8 mouse cellular contexts compared by ENCODE assay signal in the genomic region with DNA sequence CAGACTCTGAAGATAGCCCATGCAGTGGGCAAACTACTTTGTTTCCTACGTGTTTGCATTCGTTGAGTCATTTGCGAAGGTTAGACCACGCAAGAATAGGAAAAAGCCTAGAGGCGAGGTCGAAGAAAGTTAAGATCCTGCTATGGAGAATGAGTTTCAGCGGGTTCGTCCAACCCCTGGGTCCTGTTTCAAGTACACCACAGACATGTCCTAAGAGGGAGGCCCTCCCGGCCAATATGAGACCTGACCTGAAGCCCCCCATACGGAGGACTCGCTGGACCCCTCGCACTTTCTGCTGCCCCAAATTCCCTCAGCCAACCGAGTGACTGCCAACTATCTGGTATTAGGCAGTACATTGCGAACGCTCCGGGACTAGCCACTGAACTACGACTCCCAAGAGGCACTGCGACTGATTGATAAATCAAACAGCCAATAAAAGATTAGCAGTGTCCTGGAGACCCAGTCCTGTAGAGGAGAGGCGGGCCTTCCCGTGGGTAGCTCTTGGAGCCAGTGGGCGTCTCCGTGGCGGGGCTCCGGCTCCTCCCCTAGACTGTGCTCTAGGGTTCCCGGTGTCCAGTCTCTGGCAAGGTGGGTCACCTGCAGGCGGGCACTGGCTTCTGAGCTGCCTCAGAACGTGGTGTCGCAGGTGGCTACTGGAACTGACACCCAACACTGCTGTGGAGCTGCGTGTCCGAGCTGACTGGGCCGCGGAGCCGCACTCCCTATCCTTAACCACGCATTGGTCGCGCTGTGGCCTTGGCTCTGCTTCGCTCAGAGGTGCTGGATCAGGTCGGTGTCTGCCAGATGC. TPM values are rescaled to one million over a fixed set of nuclear protein-coding genes. Genes with fewer than 3 reads are reported as not detected.
A peak's percentile ranks its signal among the peaks of the same experiment; 100 is the strongest.
DNase-seq lines count a peak whose midpoint lies in the region; ATAC-seq and TF ChIP-seq lines count a peak whose summit lies in the region.

A gene (plus strand): TSS at position 558 of the 808 bp plus-strand sequence.

- H3K4me2 ChIP-seq in hindbrain, embryonic 13.5 days, result peak within 1 kb of the TSS; percentile 67

- CTCF ChIA-PET in Patski (lab: Charles Lee), result interaction anchor here (1.6 to 3.2 kb wide), 2 partner anchors 10 to 26 kb away, joined by 4 to 12 read pairs; a partner anchor contains a TSS

- peak within 1 kb of the TSS; percentile 72 for H3K9ac ChIP-seq in hindbrain, embryonic 13.5 days

- H3K4me3 ChIP-seq in hindbrain, embryonic 13.5 days, result peak within 1 kb of the TSS; percentile 55

- H3K27me3 ChIP-seq in Patski, result no peaks in the 10 kb centered on the region
- H3K27me3 ChIP-seq in hindbrain, embryonic 13.5 days, result no peaks in the 10 kb centered on the region

- no peak for TF ChIP-seq CTCF in Patski (IDR thresholded peaks at IDR 0.05)

- POLR2A ChIA-PET in Patski (lab: Charles Lee), result no interaction called here

- H3K9me3 ChIP-seq in hindbrain, embryonic 13.5 days, result no peaks in the 10 kb centered on the region

- WGBS in hindbrain, embryonic 13.5 days, result 3% methylated on average over 38 of the region's 38 CpGs

- peak; percentile 99 for ATAC-seq in Patski
- ATAC-seq in hindbrain, embryonic 13.5 days (ENCODE audit: low FRiP score), result peak; percentile 99

- peak within 1 kb of the TSS; percentile 13; the same call in 1 of the 2 replicates for H3K27ac ChIP-seq in hindbrain, embryonic 13.5 days

- in situ Hi-C loops in Patski (cut with MboI; ENCODE audit: low pct_unique_long_range_greater_than_20kb), result loop anchor here (5.0 kb wide), 1 partner anchor 105 kb away; a partner anchor contains a TSS

- peak; percentile 77 for DNase-seq in Patski (ENCODE audit: low read depth, low spot score)
- peak; percentile 92 to 96 for DNase-seq in cerebellum, postnatal 14 days
- peak; percentile 87 to 90 for DNase-seq in frontal cortex, postnatal 14 days (ENCODE audit: low spot score in 2 of 2)
- peak; percentile 78 to 86 for DNase-seq in layer of hippocampus, postnatal 25 days (ENCODE audit: extremely low spot score in 1 of 2, low spot score in 1 of 2)
- peak; percentile 99 for DNase-seq in lung, postnatal 25 days (ENCODE audit: low spot score)
- DNase-seq in retina, embryonic 14.5 days (ENCODE audit: low spot score), result peak; percentile 99
- DNase-seq in thymus, postnatal 4 days, result peak; percentile 90

- H3K36me3 ChIP-seq in hindbrain, embryonic 13.5 days, result no peaks in the 10 kb centered on the region

- peaks cover 19% of the 10 kb centered on the region for H3K4me1 ChIP-seq in hindbrain, embryonic 13.5 days (replicated peaks)

RNA-seq across cellular contexts. Expression of the gene that starts here (rescaled TPM):
- 3.2 TPM for polyA plus RNA-seq in Patski (2021)
- 2.0 TPM in 2 replicates for polyA plus RNA-seq in hindbrain, embryonic 13.5 days (2015; fragmentation: Nextera tagmentation; extraction: Ambion mirVana)
- 1 to 10 TPM; 3.9 to 4.9 TPM for total RNA-seq in layer of hippocampus, postnatal 25 days (2021)

Comparison
In these comparisons a context has a peak if more than half of its experiments do, and no peak if none do; other contexts are left out.
1. Peak in every context shown above with its lines: DNase-seq, ATAC-seq, H3K4me3 ChIP-seq and H3K27ac ChIP-seq.